Mouse (Mus musculus): ENCODE data around the gene Galnt6.

DNA sequence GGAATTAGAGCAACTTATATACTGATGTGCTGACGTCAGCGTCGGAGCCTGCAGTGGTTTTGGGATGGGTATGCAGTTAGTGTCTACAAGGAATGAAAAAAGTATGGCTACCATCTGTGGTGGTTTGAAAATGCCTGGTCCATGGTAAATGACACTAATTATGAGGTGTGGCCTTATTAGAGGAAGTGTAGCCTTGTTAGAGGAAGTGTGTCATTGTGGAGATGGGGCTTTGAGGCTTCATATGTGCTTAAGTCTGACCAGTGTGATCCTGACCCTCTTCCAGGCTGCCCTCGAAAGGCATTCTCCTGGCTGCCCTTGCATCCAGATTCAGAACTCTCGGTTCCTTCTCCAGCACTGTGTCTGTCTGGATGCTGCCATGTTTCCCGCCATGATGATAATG lies 14.1 kb upstream of the Galnt6 start:
- no peak for TF ChIP-seq CTCF (IDR thresholded peaks at IDR 0.05; ENCODE audit: borderline replicate concordance, extremely low read depth, insufficient read depth, insufficient read length)
- no peak for TF ChIP-seq POLR2A (IDR thresholded peaks at IDR 0.05; ENCODE audit: borderline replicate concordance, extremely low read depth, insufficient read depth, insufficient read length, poor library complexity, severe bottlenecking)
